In the genomic region with DNA sequence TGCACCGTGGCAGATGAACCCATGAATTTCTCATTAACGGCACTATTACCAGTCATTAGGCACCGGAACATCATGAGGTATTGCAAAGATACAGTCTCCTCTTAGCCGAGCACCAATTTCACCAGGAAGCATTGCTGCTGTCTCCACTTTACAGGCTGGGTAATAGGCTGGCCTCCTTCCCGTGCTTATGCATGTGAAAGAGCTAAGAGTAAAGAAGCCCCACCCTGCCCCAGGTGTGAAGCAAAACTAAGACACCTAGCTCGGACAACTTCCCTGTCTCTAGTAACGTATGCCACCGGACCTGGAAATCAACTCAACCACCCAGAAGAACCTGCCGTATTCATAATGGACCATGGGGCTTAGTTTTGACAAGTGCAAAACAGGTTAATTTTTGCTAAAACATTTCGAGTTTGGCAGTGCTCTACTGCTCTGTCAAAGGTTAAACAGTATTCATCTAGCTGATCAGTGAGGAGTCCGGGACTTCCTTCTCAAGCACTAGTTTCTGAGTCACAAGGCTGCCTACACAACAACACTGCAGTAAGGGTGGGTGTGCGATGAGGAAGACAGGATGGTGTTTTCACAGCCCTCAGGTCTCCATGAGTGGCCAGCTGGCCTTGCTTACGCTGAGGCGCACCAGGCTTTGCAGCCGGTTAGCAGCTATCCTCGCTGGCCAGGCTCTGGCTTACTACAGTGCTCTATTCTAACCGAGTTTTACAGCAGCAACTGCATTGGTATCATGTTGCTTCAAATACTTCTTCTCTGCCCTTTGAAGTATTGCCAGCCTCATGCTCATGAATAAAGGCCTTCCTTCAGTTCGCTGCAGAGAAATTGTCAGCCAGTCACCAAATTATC, we compare ENCODE assay signal across 8 mouse cellular contexts.
A peak's percentile ranks its signal among the peaks of the same experiment; 100 is the strongest.
DNase-seq lines count a peak whose midpoint lies in the region; ATAC-seq lines count a peak whose summit lies in the region.

No protein-coding gene starts in this region.

- intact Hi-C loops in left cerebral cortex, postnatal 14 days (cut with DNase I): no loop called here

- no peak overlapping the region for H3K4me2 ChIP-seq in hindbrain, embryonic 11.5 days (replicated peaks; ENCODE audit: low read depth, low read length)
- H3K4me2 ChIP-seq in forebrain, embryonic 12.5 days: no peak overlapping the region
- peak overlapping the region; percentile 13; the same call in 1 of the 2 replicates for H3K4me2 ChIP-seq in stomach, embryonic 16.5 days (ENCODE audit: low read depth, low read length)

- H3K36me3 ChIP-seq in hindbrain, embryonic 10.5 days: no peaks in the 10 kb centered on the region
- H3K36me3 ChIP-seq in hindbrain, embryonic 11.5 days (ENCODE audit: control insufficient read depth, insufficient read depth, low read length): no peaks in the 10 kb centered on the region
- H3K36me3 ChIP-seq in forebrain, embryonic 12.5 days (replicated peaks): no peaks in the 10 kb centered on the region
- H3K36me3 ChIP-seq in stomach, embryonic 16.5 days (ENCODE audit: control insufficient read depth, insufficient read depth, low read length): no peaks in the 10 kb centered on the region

- no peak overlapping the region for H3K9ac ChIP-seq in hindbrain, embryonic 11.5 days (ENCODE audit: low read depth, low read length)
- no peak overlapping the region for H3K9ac ChIP-seq in forebrain, embryonic 12.5 days
- no peak overlapping the region for H3K9ac ChIP-seq in stomach, embryonic 16.5 days (ENCODE audit: low read length)

- H3K27me3 ChIP-seq in hindbrain, embryonic 10.5 days (ENCODE audit: insufficient read depth, poor library complexity, severe bottlenecking): no peaks in the 10 kb centered on the region; the same call in 1 of the 2 replicates
- H3K27me3 ChIP-seq in hindbrain, embryonic 11.5 days (ENCODE audit: control insufficient read depth, insufficient read depth, low read length): no peaks in the 10 kb centered on the region
- peaks cover 37% of the 10 kb centered on the region for H3K27me3 ChIP-seq in forebrain, embryonic 12.5 days
- no peaks in the 10 kb centered on the region for H3K27me3 ChIP-seq in stomach, embryonic 16.5 days (ENCODE audit: control insufficient read depth, insufficient read depth, low read length)

- 74% methylated on average over 18 of the region's 18 CpGs for WGBS in hindbrain, embryonic 10.5 days
- 71% methylated on average over 18 of the region's 18 CpGs for WGBS in hindbrain, embryonic 11.5 days
- WGBS in forebrain, embryonic 12.5 days: 65% methylated on average over 18 of the region's 18 CpGs
- WGBS in stomach, embryonic 16.5 days: 47% methylated on average over 18 of the region's 18 CpGs

- H3K4me1 ChIP-seq in hindbrain, embryonic 10.5 days (replicated peaks): peaks cover 48% of the 10 kb centered on the region
- H3K4me1 ChIP-seq in hindbrain, embryonic 11.5 days (replicated peaks; ENCODE audit: control insufficient read depth, insufficient read depth, low read length): no peaks in the 10 kb centered on the region; the same call in 1 of the 2 replicates
- peaks cover 46% of the 10 kb centered on the region for H3K4me1 ChIP-seq in forebrain, embryonic 12.5 days
- H3K4me1 ChIP-seq in stomach, embryonic 16.5 days (ENCODE audit: control insufficient read depth, insufficient read depth, low read length): peaks cover 47% of the 10 kb centered on the region

- ATAC-seq in hindbrain, embryonic 11.5 days (ENCODE audit: low FRiP score): no peak
- ATAC-seq in forebrain, embryonic 12.5 days (ENCODE audit: low FRiP score): no peak
- no peak for ATAC-seq in stomach, embryonic 16.5 days (ENCODE audit: insufficient read depth, low FRiP score)

- H3K27ac ChIP-seq in hindbrain, embryonic 10.5 days: 0 out of 2 replicates have a peak overlapping the region, but pooled peaks have one; percentile 50
- H3K27ac ChIP-seq in hindbrain, embryonic 11.5 days (ENCODE audit: low read depth, low read length): no peak overlapping the region
- H3K27ac ChIP-seq in forebrain, embryonic 12.5 days: peak overlapping the region; percentile 13; the same call in 1 of the 2 replicates
- peak overlapping the region; percentile 78 for H3K27ac ChIP-seq in stomach, embryonic 16.5 days (ENCODE audit: low read length)

- no peaks in the 10 kb centered on the region for H3K9me3 ChIP-seq in hindbrain, embryonic 10.5 days
- no peaks in the 10 kb centered on the region for H3K9me3 ChIP-seq in hindbrain, embryonic 11.5 days (ENCODE audit: control insufficient read depth, low read length)
- H3K9me3 ChIP-seq in forebrain, embryonic 12.5 days: no peaks in the 10 kb centered on the region
- no peaks in the 10 kb centered on the region for H3K9me3 ChIP-seq in stomach, embryonic 16.5 days (replicated peaks; ENCODE audit: control insufficient read depth, low read length)

- DNase-seq in hindbrain, embryonic 10.5 days (ENCODE audit: low spot score): no peak
- DNase-seq in hindbrain, embryonic 11.5 days (ENCODE audit: low spot score): no peak
- peak; percentile 46 for DNase-seq in ZHBTc4 (ENCODE audit: low read depth, low spot score)
- DNase-seq in left cerebral cortex, postnatal 14 days (ENCODE audit: low spot score in 2 of 2): peak; percentile 39 to 61
- DNase-seq in cerebellum, postnatal 4 days (ENCODE audit: low spot score in 2 of 2): no peak
- no peak for DNase-seq in layer of hippocampus, adult 8-10 months (ENCODE audit: low spot score in 2 of 2)

- H3K4me3 ChIP-seq in hindbrain, embryonic 10.5 days: no peak overlapping the region
- H3K4me3 ChIP-seq in hindbrain, embryonic 11.5 days (ENCODE audit: low read depth, low read length): no peak overlapping the region
- H3K4me3 ChIP-seq in forebrain, embryonic 12.5 days (replicated peaks): no peak overlapping the region
- H3K4me3 ChIP-seq in stomach, embryonic 16.5 days (replicated peaks; ENCODE audit: low read length): no peak overlapping the region

Comparison
In these comparisons a context has a peak if more than half of its experiments do, and no peak if none do; other contexts are left out.
1. DNase-seq: peak in ZHBTc4 (single experiment) and left cerebral cortex, postnatal 14 days (2 of 2); none in hindbrain, embryonic 10.5 days (single experiment), hindbrain, embryonic 11.5 days (single experiment), cerebellum, postnatal 4 days (0 of 2) and layer of hippocampus, adult 8-10 months (0 of 2).